16 mouse cellular contexts compared by ENCODE assay signal in the genomic region with DNA sequence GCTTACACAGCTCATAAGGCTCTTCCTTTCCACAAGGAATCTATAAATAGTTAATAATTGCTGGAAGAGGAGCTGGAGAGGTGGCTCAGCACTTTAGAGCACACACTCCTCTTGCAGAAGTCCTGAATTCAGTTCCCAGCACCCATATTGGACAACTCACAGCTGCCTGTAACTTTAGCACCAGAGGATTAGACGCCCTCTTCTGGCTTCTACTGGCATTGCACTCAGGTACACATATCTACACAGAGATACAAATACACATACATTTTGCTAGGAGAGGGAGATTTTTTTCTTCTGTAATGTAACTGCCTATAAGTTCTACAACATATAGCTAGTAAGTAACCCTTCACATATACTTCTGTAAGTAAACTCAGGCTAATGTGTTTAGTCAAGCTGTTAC.
DNase-seq lines count a peak whose midpoint lies in the region; ATAC-seq and TF ChIP-seq lines count a peak whose summit lies in the region.
"Had no signal": no experiment of that assay in that cellular context is flagged by ENCODE, and none has a peak within 500 bp of the region (broad histone marks: within the 10 kb centered on the region; RNA-seq: fewer than 3 reads in every experiment).

No protein-coding gene starts in this region.

- no peaks in the 10 kb centered on the region for H3K4me1 ChIP-seq in hindbrain, postnatal 0 days (ENCODE audit: insufficient read depth, low read length)
- 0 out of 2 replicates have a peak, but pooled peaks cover 6% of the 10 kb centered on the region for H3K4me1 ChIP-seq in hindbrain, embryonic 12.5 days
- no peaks in the 10 kb centered on the region for H3K4me1 ChIP-seq in lung, postnatal 0 days (ENCODE audit: insufficient read depth, low read depth, low read length)
- peaks cover 2 to 10% of the 10 kb centered on the region in 2 experiments; a peak in 1 of 4 replicates for H3K4me1 ChIP-seq in ES-E14 (ENCODE audit: control insufficient read depth in 2 of 2, insufficient read depth in 2 of 2, low read length in 2 of 2, poor library complexity in 1 of 2)
- H3K4me1 ChIP-seq: forebrain, embryonic 15.5 days had no signal

- H3K27ac ChIP-seq in hindbrain, postnatal 0 days = no peak overlapping the region
- no peak overlapping the region for H3K27ac ChIP-seq in hindbrain, embryonic 12.5 days
- no peak overlapping the region for H3K27ac ChIP-seq in lung, postnatal 0 days (ENCODE audit: low read length)
- no peak overlapping the region for H3K27ac ChIP-seq in ES-E14 (ENCODE audit: insufficient read depth, low read depth, low read length, poor library complexity, severe bottlenecking)
- H3K27ac ChIP-seq: forebrain, embryonic 15.5 days; hindbrain, embryonic 10.5 days had no signal

- H3K9ac ChIP-seq in hindbrain, postnatal 0 days (replicated peaks; ENCODE audit: low read length) = no peak overlapping the region
- H3K9ac ChIP-seq in hindbrain, embryonic 12.5 days = no peak overlapping the region
- H3K9ac ChIP-seq in lung, postnatal 0 days (replicated peaks; ENCODE audit: low read depth) = no peak overlapping the region
- H3K9ac ChIP-seq in ES-E14 (ENCODE audit: insufficient read depth, low read depth, low read length, poor library complexity, severe bottlenecking) = no peak overlapping the region
- H3K9ac ChIP-seq: forebrain, embryonic 15.5 days had no signal

- no peaks in the 10 kb centered on the region for H3K9me3 ChIP-seq in hindbrain, postnatal 0 days (ENCODE audit: low read length)
- H3K9me3 ChIP-seq in hindbrain, embryonic 12.5 days (replicated peaks) = no peaks in the 10 kb centered on the region
- no peaks in the 10 kb centered on the region for H3K9me3 ChIP-seq in lung, postnatal 0 days (ENCODE audit: low read length)
- no peaks in the 10 kb centered on the region for H3K9me3 ChIP-seq in ES-E14 (ENCODE audit: control insufficient read depth, insufficient read depth, low read depth, low read length)
- H3K9me3 ChIP-seq: forebrain, embryonic 15.5 days had no signal

- in situ Hi-C loops in ES-E14 (cut with MboI; ENCODE audit: low sequenced_read_pairs in 2 of 2, unreplicated experiment in 2 of 2) = no loop called here

- DNase-seq in hindbrain, postnatal 0 days (ENCODE audit: low spot score) = no peak
- DNase-seq in lung, postnatal 0 days (ENCODE audit: low spot score) = no peak
- DNase-seq in lung, postnatal 14 days = no peak
- peak; percentile 41 for DNase-seq in ES-E14 (ENCODE audit: low read depth, low spot score)
- DNase-seq in induced T-regulatory cell, adult 2 months (ENCODE audit: low read depth) = peak; percentile 42
- no peak for DNase-seq in right cerebral cortex, adult 2 months (ENCODE audit: low spot score in 2 of 2)
- DNase-seq in spleen, postnatal 14 days (ENCODE audit: low spot score in 2 of 2) = no peak
- DNase-seq: cerebellum, adult 18-20 months; heart, adult 18-20 months; kidney, postnatal 25 days; layer of hippocampus, adult 9-11 months; thymus, postnatal 36 days had no signal

- H3K27me3 ChIP-seq in hindbrain, postnatal 0 days (ENCODE audit: insufficient read depth, low read length) = no peaks in the 10 kb centered on the region
- H3K27me3 ChIP-seq in hindbrain, embryonic 12.5 days = no peaks in the 10 kb centered on the region
- no peaks in the 10 kb centered on the region for H3K27me3 ChIP-seq in lung, postnatal 0 days (replicated peaks; ENCODE audit: insufficient read depth, low read length)
- H3K27me3 ChIP-seq: forebrain, embryonic 15.5 days had no signal

- WGBS in hindbrain, postnatal 0 days = 33% methylated on average over 1 of the region's 1 CpGs
- WGBS in hindbrain, embryonic 12.5 days = 30% methylated on average over 1 of the region's 1 CpGs
- WGBS in lung, postnatal 0 days = 29% methylated on average over 1 of the region's 1 CpGs

- TF ChIP-seq EP300 in lung, postnatal 0 days (IDR thresholded peaks at IDR 0.05) = no peak

- ATAC-seq in hindbrain, postnatal 0 days = no peak
- ATAC-seq in hindbrain, embryonic 12.5 days (ENCODE audit: low FRiP score) = no peak
- ATAC-seq in lung, postnatal 0 days = no peak
- ATAC-seq: forebrain, embryonic 15.5 days; intestine, embryonic 16.5 days had no signal

- no peak overlapping the region for H3K4me2 ChIP-seq in hindbrain, postnatal 0 days (ENCODE audit: low read depth, low read length)
- H3K4me2 ChIP-seq in hindbrain, embryonic 12.5 days (replicated peaks) = no peak overlapping the region
- no peak overlapping the region for H3K4me2 ChIP-seq in lung, postnatal 0 days (replicated peaks; ENCODE audit: low read depth, low read length)
- H3K4me2 ChIP-seq: forebrain, embryonic 15.5 days had no signal

- H3K4me3 ChIP-seq in hindbrain, postnatal 0 days (ENCODE audit: low read length) = no peak overlapping the region
- H3K4me3 ChIP-seq in hindbrain, embryonic 12.5 days = no peak overlapping the region
- no peak overlapping the region for H3K4me3 ChIP-seq in lung, postnatal 0 days (ENCODE audit: low read depth, low read length)
- no peak overlapping the region for H3K4me3 ChIP-seq in ES-E14 (ENCODE audit: insufficient read depth in 1 of 2, low read depth in 1 of 2, low read length in 2 of 2, poor library complexity in 1 of 2, severe bottlenecking in 1 of 2)
- H3K4me3 ChIP-seq: forebrain, embryonic 15.5 days; hindbrain, embryonic 10.5 days had no signal

- H3K36me3 ChIP-seq in hindbrain, postnatal 0 days (ENCODE audit: insufficient read depth, low read length) = no peaks in the 10 kb centered on the region
- H3K36me3 ChIP-seq in hindbrain, embryonic 12.5 days = no peaks in the 10 kb centered on the region
- no peaks in the 10 kb centered on the region for H3K36me3 ChIP-seq in lung, postnatal 0 days (ENCODE audit: insufficient read depth, low read length)
- no peaks in the 10 kb centered on the region for H3K36me3 ChIP-seq in ES-E14 (ENCODE audit: control insufficient read depth, insufficient read depth, low read length, poor library complexity, severe bottlenecking)
- H3K36me3 ChIP-seq: forebrain, embryonic 15.5 days; hindbrain, embryonic 10.5 days had no signal

- TF ChIP-seq CTCF in hindbrain, postnatal 0 days (IDR thresholded peaks at IDR 0.05; ENCODE audit: low read depth) = peak; percentile 29
- peak; percentile 28 for TF ChIP-seq CTCF in lung, postnatal 0 days (IDR thresholded peaks at IDR 0.05)

TF ChIP-seq in ES-E14, 5 proteins besides CTCF, POLR2A, EP300 and RAD21:
- no peak for TF ChIP-seq CHD2 (IDR thresholded peaks at IDR 0.05; ENCODE audit: low read depth, low read length)
- no peak for TF ChIP-seq ZNF384 (IDR thresholded peaks at IDR 0.05; ENCODE audit: low read depth, low read length)
- no peak for TF ChIP-seq HCFC1 (IDR thresholded peaks at IDR 0.05; ENCODE audit: borderline replicate concordance, insufficient read depth, low read length)
- 0 out of 2 replicates have a peak, but pooled peaks have one; percentile 16 for TF ChIP-seq ZC3H11A (IDR thresholded peaks at IDR 0.05; ENCODE audit: borderline replicate concordance, low read depth, low read length)
- TF ChIP-seq MAFK (IDR thresholded peaks at IDR 0.05; ENCODE audit: insufficient read depth, low read depth, low read length) = no peak

Comparison
In these comparisons a context has a peak if more than half of its experiments do, and no peak if none do; other contexts are left out.
1. DNase-seq: peak in ES-E14 (single experiment) and induced T-regulatory cell, adult 2 months (single experiment); none in hindbrain, postnatal 0 days (single experiment), lung, postnatal 0 days (single experiment), lung, postnatal 14 days (single experiment), right cerebral cortex, adult 2 months (0 of 2) and spleen, postnatal 14 days (0 of 2).